Mouse (Mus musculus) heart, postnatal 0 days (tissue): ENCODE results near the gene Cpeb1. TPM values are rescaled to one million over a fixed set of nuclear protein-coding genes. Genes with fewer than 3 reads are reported as not detected.
A peak's percentile ranks its signal among the peaks of the same experiment; 100 is the strongest.

Experiments
- ATAC-seq: fragments of 200-750 bp; cut with Nextera tagmentation; 2 replicates; pipeline ENCODE4 v1.8.0; 2017; ENCODE audit warnings: low read depth, moderate number of reproducible peaks, moderate library complexity; ENCODE audit not compliant: insufficient read depth
- DNase-seq: peaks from one replicate; pipeline ENCODE4 v3.0.0-alpha.2; 2016; ENCODE audit warnings: low spot score
- H3K27ac ChIP-seq: fragments of 300-500 bp; sonication (generic); 2 replicates; pipeline ENCODE4 v1.5.1; 2014; ENCODE audit warnings: low read depth, mild to moderate bottlenecking
- H3K27me3 ChIP-seq: fragments of 300-500 bp; sonication (generic); 2 replicates; pipeline ENCODE4 v1.6.1; 2014; ENCODE audit warnings: low read length, mixed read lengths; ENCODE audit not compliant: control insufficient read depth, insufficient read depth
- H3K36me3 ChIP-seq: fragments of 300-500 bp; sonication (generic); replicated peaks from 2 replicates; pipeline ENCODE4 v1.6.1; 2014; ENCODE audit warnings: low read length, mixed read lengths; ENCODE audit not compliant: control insufficient read depth, insufficient read depth
- H3K4me1 ChIP-seq: fragments of 300-500 bp; sonication (generic); 2 replicates; pipeline ENCODE4 v1.6.1; 2014; ENCODE audit warnings: antibody characterized with exemption; ENCODE audit not compliant: control insufficient read depth, insufficient read depth
- H3K4me2 ChIP-seq: fragments of 300-500 bp; sonication (generic); 2 replicates; pipeline ENCODE4 v1.6.1; 2014; ENCODE audit warnings: low read depth, mild to moderate bottlenecking, low read length, moderate library complexity
- H3K4me3 ChIP-seq: fragments of 300-500 bp; sonication (generic); 2 replicates; pipeline ENCODE4 v1.5.1; 2014; ENCODE audit warnings: low read depth, low read length
- H3K9ac ChIP-seq: fragments of 300-500 bp; sonication (generic); replicated peaks from 2 replicates; pipeline ENCODE4 v1.6.1; 2014; ENCODE audit warnings: low read depth, low read length, mixed read lengths
- H3K9me3 ChIP-seq: fragments of 300-500 bp; sonication (generic); replicated peaks from 2 replicates; pipeline ENCODE4 v1.6.1; 2016; ENCODE audit warnings: low read length; ENCODE audit not compliant: control insufficient read depth
- CTCF ChIP-seq: IDR thresholded peaks from 2 replicates; pipeline ENCODE4 v1.5.1; 2016; ENCODE audit warnings: antibody characterized with exemption, control low read depth, low read depth
- EP300 ChIP-seq: IDR thresholded peaks from 2 replicates; pipeline ENCODE4 v1.6.1; 2016; ENCODE audit warnings: antibody characterized with exemption, low read depth
- WGBS: fragments of 180-500 bp; shearing (Covaris S2); extraction: QIAGEN DNeasy Blood & Tissue Kit; methylation state at CpG from one replicate; pipeline ENCODE4 v1.1.7; 2014; 5-methylcytosine and 5-hydroxymethylcytosine counted together
- polyA plus RNA-seq: library from polyadenylated mRNA; unstranded; fragments of >200 nt; fragmentation: Nextera tagmentation; extraction: Ambion mirVana; gene quantifications from 2 replicates; pipeline ENCODE4 v1.2.1, GENCODE M21; 2015
- total RNA-seq: library from RNA; depleted of rRNA; stranded (reverse); fragments of >200 nt; gene quantifications from 2 replicates; pipeline ENCODE4 v1.2.3, GENCODE M21; 2014; ENCODE audit warnings: low replicate concordance

The Cpeb1 gene
- total and polyA plus RNA-seq, 2 experiments from 2014 or later = 1.3 to 2.2 TPM

DNA sequence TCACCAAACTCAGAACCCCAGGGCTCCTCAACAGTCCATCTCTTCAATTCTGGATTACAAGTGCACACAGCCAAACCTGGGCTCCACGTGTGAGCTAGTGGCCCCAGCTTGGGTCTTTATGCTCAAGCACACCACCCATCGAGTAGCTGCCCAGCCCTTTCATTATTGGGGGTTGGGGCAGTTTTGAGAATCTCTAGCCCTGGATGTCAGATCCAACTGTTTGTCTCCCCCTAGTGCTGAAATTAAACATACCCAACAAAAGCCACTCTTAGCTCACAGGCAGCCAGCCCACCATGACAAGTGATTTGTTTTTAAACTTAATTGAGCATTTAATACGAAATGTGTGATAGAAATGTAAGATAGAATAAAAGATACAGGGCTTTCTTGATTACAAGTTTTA is 113.7 kb downstream of the Cpeb1 start:
- H3K36me3 ChIP-seq = peaks cover 46% of the 10 kb centered on the region
- WGBS = 42% methylated on average over 3 of the region's 3 CpGs
- DNase-seq = peak; percentile 24

DNA sequence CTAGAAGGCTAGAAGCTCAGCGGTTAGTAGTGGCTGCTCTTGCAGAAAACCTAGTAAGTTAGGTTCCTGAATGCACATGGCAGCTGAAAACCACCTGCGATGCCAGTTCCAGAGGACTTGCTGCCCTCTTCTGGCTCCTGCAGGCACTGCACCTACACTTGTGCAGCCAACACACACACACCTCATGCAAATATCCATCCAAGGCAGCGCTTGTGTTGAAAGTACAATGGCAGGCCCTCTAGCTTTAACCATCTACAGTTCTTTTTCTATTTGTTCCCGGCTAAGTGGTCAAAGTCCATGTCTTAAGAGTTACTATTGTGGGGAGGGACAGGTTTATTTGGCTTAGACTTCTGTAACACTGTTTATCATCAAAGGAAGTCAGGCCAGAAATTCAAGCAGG is 115.5 kb downstream of the Cpeb1 start:
- peaks cover 16% of the 10 kb centered on the region for H3K4me1 ChIP-seq
- 88% methylated on average over 4 of the region's 4 CpGs for WGBS
- H3K4me2 ChIP-seq = no peak overlapping the region
- no peaks in the 10 kb centered on the region for H3K27me3 ChIP-seq
- H3K9me3 ChIP-seq = no peaks in the 10 kb centered on the region
- peaks cover 46% of the 10 kb centered on the region for H3K36me3 ChIP-seq
- H3K9ac ChIP-seq = no peak overlapping the region
- ATAC-seq (no peak), DNase-seq (peak; percentile 56)
- H3K4me3 ChIP-seq = no peak overlapping the region
- no peak overlapping the region for H3K27ac ChIP-seq
- peak; percentile 73 for TF ChIP-seq CTCF
- TF ChIP-seq EP300 = no peak

More for the DNA sequence above, 113.7 kb downstream of the Cpeb1 start:
- no peak overlapping the region for H3K4me3 ChIP-seq
- peaks cover 16% of the 10 kb centered on the region for H3K4me1 ChIP-seq
- no peak overlapping the region for H3K27ac ChIP-seq
- ATAC-seq = no peak
- H3K9me3 ChIP-seq = no peaks in the 10 kb centered on the region
- no peak overlapping the region for H3K9ac ChIP-seq
- no peaks in the 10 kb centered on the region for H3K27me3 ChIP-seq
- H3K4me2 ChIP-seq = no peak overlapping the region
- no peak for TF ChIP-seq EP300
- peak; percentile 60 for TF ChIP-seq CTCF

DNA sequence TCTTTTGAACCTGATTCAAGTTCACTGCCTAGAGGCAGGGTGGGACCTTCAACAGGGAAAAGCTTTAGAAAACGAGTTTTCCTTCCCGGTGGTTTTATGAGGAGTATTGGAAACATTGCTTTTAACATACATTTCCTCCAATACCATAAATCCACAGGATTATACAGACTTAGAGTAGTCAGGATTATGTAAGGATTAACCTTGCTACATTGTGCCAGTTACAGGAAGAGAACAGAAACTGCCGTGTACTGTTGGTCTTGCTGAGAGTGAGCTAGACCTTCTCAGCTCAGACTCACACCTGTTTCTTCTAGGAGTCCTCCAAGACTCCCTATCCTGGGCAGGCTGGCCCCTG is 116.8 kb downstream of the Cpeb1 start:
- no peaks in the 10 kb centered on the region for H3K9me3 ChIP-seq
- no peak overlapping the region for H3K4me3 ChIP-seq
- no peak overlapping the region for H3K9ac ChIP-seq
- no peak overlapping the region for H3K27ac ChIP-seq
- DNase-seq (no peak), ATAC-seq (no peak)
- WGBS = 81% methylated on average over 3 of the region's 3 CpGs
- TF ChIP-seq CTCF (no peak), EP300 (no peak)
- H3K4me2 ChIP-seq = no peak overlapping the region
- H3K27me3 ChIP-seq = no peaks in the 10 kb centered on the region
- H3K4me1 ChIP-seq = peaks cover 9% of the 10 kb centered on the region
- H3K36me3 ChIP-seq = peaks cover 46% of the 10 kb centered on the region

DNA sequence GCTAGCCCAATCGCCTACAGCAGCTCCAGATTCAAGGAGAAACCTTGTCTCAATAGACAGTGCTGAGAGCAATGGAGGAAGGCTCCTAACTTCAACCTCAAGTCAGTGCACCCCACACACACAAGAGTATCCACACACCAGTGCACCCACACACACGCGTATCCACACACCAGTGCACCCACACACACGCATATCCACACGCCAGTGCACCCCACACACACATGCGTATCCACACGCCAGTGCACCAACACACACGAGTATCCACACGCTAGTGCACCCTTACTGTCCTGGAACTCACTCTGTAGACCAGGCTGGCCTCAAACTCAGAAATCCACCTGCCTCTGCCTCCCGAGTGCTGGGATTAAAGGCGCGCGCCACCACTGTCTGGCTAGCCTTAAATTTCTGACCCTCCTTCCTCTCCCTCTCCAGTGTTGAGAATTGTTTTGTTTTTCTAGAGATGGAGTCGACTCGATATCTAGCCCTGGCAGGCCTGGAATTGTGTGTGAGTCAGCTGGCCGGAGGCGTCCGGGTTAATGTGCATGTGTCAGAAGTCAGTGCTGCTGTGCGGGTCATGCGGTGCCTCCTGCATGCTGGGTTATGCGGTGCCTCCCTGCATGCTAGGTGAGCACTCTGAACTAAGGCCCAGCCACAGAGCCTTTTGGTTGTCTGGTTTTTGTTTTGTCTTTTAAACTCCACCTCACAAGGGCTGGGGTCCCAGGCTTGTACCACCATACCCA is 117.3 kb downstream of the Cpeb1 start:
- Histone ChIP-seq H3K4me3 (no peak overlapping the region), H3K4me2 (no peak overlapping the region), H3K4me1 (peaks cover 3% of the 10 kb centered on the region), H3K36me3 (peaks cover 44% of the 10 kb centered on the region), H3K27me3 (no peaks in the 10 kb centered on the region), H3K9me3 (no peaks in the 10 kb centered on the region), H3K9ac (no peak overlapping the region), H3K27ac (no peak overlapping the region)
- WGBS = 93% methylated on average over 21 of the region's 21 CpGs
- TF ChIP-seq CTCF (no peak), EP300 (no peak)
- ATAC-seq (no peak), DNase-seq (no peak)

DNA sequence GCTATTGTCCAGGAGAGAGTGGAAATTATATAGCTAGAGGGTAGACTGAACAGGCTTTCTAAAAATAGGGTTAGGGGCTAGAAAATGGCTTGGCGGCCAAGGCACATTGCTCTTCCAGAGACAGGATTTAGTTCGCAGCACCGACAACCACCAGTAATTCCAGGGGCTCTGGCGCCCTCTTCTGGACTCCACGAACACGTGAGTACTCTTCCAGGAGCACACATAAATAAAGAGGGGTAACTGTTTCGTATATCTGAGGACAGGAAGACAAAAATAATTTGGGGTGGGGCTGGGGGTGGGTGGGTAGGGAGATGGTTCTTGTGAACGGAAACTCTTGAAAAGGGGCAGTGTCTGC is 118.9 kb downstream of the Cpeb1 start:
- H3K4me3 ChIP-seq = no peak overlapping the region
- H3K27ac ChIP-seq = peak overlapping the region; percentile 86
- ATAC-seq = peak; percentile 44
- DNase-seq = peak; percentile 71
- no peak overlapping the region for H3K9ac ChIP-seq
- H3K4me1 ChIP-seq = no peaks in the 10 kb centered on the region
- WGBS = 38% methylated on average over 8 of the region's 8 CpGs
- peak overlapping the region; percentile 17; the same call in 1 of the 2 replicates for H3K4me2 ChIP-seq
- H3K36me3 ChIP-seq = peaks cover 36% of the 10 kb centered on the region
- H3K27me3 ChIP-seq = no peaks in the 10 kb centered on the region
- TF ChIP-seq EP300 (no peak), CTCF (peak; percentile 56)
- no peaks in the 10 kb centered on the region for H3K9me3 ChIP-seq
